Mouse (Mus musculus): ENCODE measurements at regions not wholly inside any gene's neighbourhood (a gene's known extent, or its start where the extent isn't known, plus 50 kb on each side); places are given as distances from the start of the nearest gene placed in this dataset.

- Histone ChIP-seq H3K27me3 (ENCODE audit: control insufficient read depth, insufficient read depth, low read length) (no peaks in the 10 kb centered on the region), H3K9ac (ENCODE audit: low read length) (no peak overlapping the region), H3K9me3 (ENCODE audit: control insufficient read depth, low read length) (no peaks in the 10 kb centered on the region; the same call in 1 of the 2 replicates), H3K4me1 (replicated peaks; ENCODE audit: control insufficient read depth, insufficient read depth, low read length) (no peaks in the 10 kb centered on the region), H3K27ac (ENCODE audit: low read depth, low read length) (no peak overlapping the region), H3K4me2 (ENCODE audit: low read depth, low read length, severe bottlenecking) (no peak overlapping the region), H3K4me3 (ENCODE audit: low read depth, low read length) (no peak overlapping the region), H3K36me3 (ENCODE audit: control insufficient read depth, insufficient read depth, low read length) (no peaks in the 10 kb centered on the region)
- DNase-seq (ENCODE audit: low spot score) (no peak), ATAC-seq (replicated peaks; ENCODE audit: low FRiP score) (no peak)
- WGBS = 87% methylated on average over 19 of the region's 19 CpGs
Observed at GRCm38 (mm10) chr11:114423322-114423721, 245.0 kb upstream of the Rpl38 start.

- Histone ChIP-seq H3K4me1 (replicated peaks; ENCODE audit: control insufficient read depth, insufficient read depth, low read length) (no peaks in the 10 kb centered on the region), H3K27ac (ENCODE audit: low read depth, low read length) (no peak overlapping the region), H3K27me3 (ENCODE audit: control insufficient read depth, insufficient read depth, low read length) (no peaks in the 10 kb centered on the region), H3K4me2 (ENCODE audit: low read depth, low read length, severe bottlenecking) (no peak overlapping the region), H3K9me3 (ENCODE audit: control insufficient read depth, low read length) (no peaks in the 10 kb centered on the region; the same call in 1 of the 2 replicates), H3K4me3 (ENCODE audit: low read depth, low read length) (no peak overlapping the region), H3K36me3 (ENCODE audit: control insufficient read depth, insufficient read depth, low read length) (no peaks in the 10 kb centered on the region), H3K9ac (ENCODE audit: low read length) (no peak overlapping the region)
- DNase-seq (ENCODE audit: low spot score) (no peak), ATAC-seq (replicated peaks; ENCODE audit: low FRiP score) (no peak)
- 75% methylated on average over 7 of the region's 7 CpGs for WGBS
Observed at GRCm38 (mm10) chr11:114419002-114419401, 249.3 kb upstream of the Rpl38 start.

GRCm38 (mm10) chr11:114416168-114416567 is 252.2 kb upstream of the Rpl38 start:
- no peak for ATAC-seq (replicated peaks; ENCODE audit: low FRiP score)
- H3K9ac ChIP-seq (ENCODE audit: low read length) = no peak overlapping the region

GRCm38 (mm10) chr11:114404401-114404800 is 263.9 kb upstream of the Rpl38 start:
- Histone ChIP-seq H3K9me3 (ENCODE audit: control insufficient read depth, low read length) (no peaks in the 10 kb centered on the region), H3K27ac (ENCODE audit: low read depth, low read length) (no peak overlapping the region), H3K4me3 (ENCODE audit: low read depth, low read length) (no peak overlapping the region), H3K36me3 (ENCODE audit: control insufficient read depth, insufficient read depth, low read length) (no peaks in the 10 kb centered on the region), H3K9ac (ENCODE audit: low read length) (no peak overlapping the region), H3K27me3 (ENCODE audit: control insufficient read depth, insufficient read depth, low read length) (no peaks in the 10 kb centered on the region), H3K4me2 (ENCODE audit: low read depth, low read length, severe bottlenecking) (no peak overlapping the region), H3K4me1 (replicated peaks; ENCODE audit: control insufficient read depth, insufficient read depth, low read length) (peaks cover 3% of the 10 kb centered on the region; the same call in 1 of the 2 replicates)
- WGBS = 82% methylated on average over 4 of the region's 4 CpGs
- no peak for DNase-seq (ENCODE audit: low spot score)
- ATAC-seq (replicated peaks; ENCODE audit: low FRiP score) = no peak

More at GRCm38 (mm10) chr11:114416168-114416567, 252.2 kb upstream of the Rpl38 start:
- Histone ChIP-seq H3K36me3 (ENCODE audit: control insufficient read depth, insufficient read depth, low read length) (no peaks in the 10 kb centered on the region), H3K4me3 (ENCODE audit: low read depth, low read length) (no peak overlapping the region), H3K27me3 (ENCODE audit: control insufficient read depth, insufficient read depth, low read length) (no peaks in the 10 kb centered on the region), H3K4me2 (ENCODE audit: low read depth, low read length, severe bottlenecking) (no peak overlapping the region), H3K4me1 (replicated peaks; ENCODE audit: control insufficient read depth, insufficient read depth, low read length) (no peaks in the 10 kb centered on the region), H3K27ac (ENCODE audit: low read depth, low read length) (no peak overlapping the region), H3K9me3 (ENCODE audit: control insufficient read depth, low read length) (no peaks in the 10 kb centered on the region; the same call in 1 of the 2 replicates)
- no peak for DNase-seq (ENCODE audit: low spot score)
- WGBS = 84% methylated on average over 6 of the region's 6 CpGs

GRCm38 (mm10) chr11:114402556-114403320 is 265.6 kb upstream of the Rpl38 start:
- H3K36me3 ChIP-seq (ENCODE audit: control insufficient read depth, insufficient read depth, low read length) = no peaks in the 10 kb centered on the region
- no peak overlapping the region for H3K27ac ChIP-seq (ENCODE audit: low read depth, low read length)

GRCm38 (mm10) chr11:114400701-114401100 is 267.6 kb upstream of the Rpl38 start:
- Histone ChIP-seq H3K9ac (ENCODE audit: low read length) (no peak overlapping the region), H3K4me1 (replicated peaks; ENCODE audit: control insufficient read depth, insufficient read depth, low read length) (peaks cover 3% of the 10 kb centered on the region; the same call in 1 of the 2 replicates), H3K9me3 (ENCODE audit: control insufficient read depth, low read length) (no peaks in the 10 kb centered on the region), H3K36me3 (ENCODE audit: control insufficient read depth, insufficient read depth, low read length) (no peaks in the 10 kb centered on the region), H3K4me3 (ENCODE audit: low read depth, low read length) (no peak overlapping the region), H3K27me3 (ENCODE audit: control insufficient read depth, insufficient read depth, low read length) (no peaks in the 10 kb centered on the region), H3K27ac (ENCODE audit: low read depth, low read length) (no peak overlapping the region), H3K4me2 (ENCODE audit: low read depth, low read length, severe bottlenecking) (no peak overlapping the region)
- DNase-seq (ENCODE audit: low spot score) = no peak
- no peak for ATAC-seq (replicated peaks; ENCODE audit: low FRiP score)
- 72% methylated on average over 5 of the region's 5 CpGs for WGBS

More at GRCm38 (mm10) chr11:114402556-114403320, 265.6 kb upstream of the Rpl38 start:
- Histone ChIP-seq H3K9me3 (ENCODE audit: control insufficient read depth, low read length) (no peaks in the 10 kb centered on the region), H3K9ac (ENCODE audit: low read length) (peak overlapping the region; percentile 2; the same call in 1 of the 2 replicates), H3K4me1 (replicated peaks; ENCODE audit: control insufficient read depth, insufficient read depth, low read length) (peaks cover 3% of the 10 kb centered on the region; the same call in 1 of the 2 replicates), H3K4me2 (ENCODE audit: low read depth, low read length, severe bottlenecking) (no peak overlapping the region), H3K27me3 (ENCODE audit: control insufficient read depth, insufficient read depth, low read length) (no peaks in the 10 kb centered on the region), H3K4me3 (ENCODE audit: low read depth, low read length) (no peak overlapping the region)
- ATAC-seq (replicated peaks; ENCODE audit: low FRiP score) (peak; percentile 49; the same call in 1 of the 2 replicates), DNase-seq (ENCODE audit: low spot score) (peak; percentile 71)
- WGBS = 30% methylated on average over 15 of the region's 15 CpGs

GRCm38 (mm10) chr11:114392161-114392560 is 276.2 kb upstream of the Rpl38 start:
- Histone ChIP-seq H3K27ac (ENCODE audit: low read depth, low read length) (no peak overlapping the region), H3K9ac (ENCODE audit: low read length) (no peak overlapping the region), H3K4me3 (ENCODE audit: low read depth, low read length) (no peak overlapping the region), H3K4me1 (replicated peaks; ENCODE audit: control insufficient read depth, insufficient read depth, low read length) (no peaks in the 10 kb centered on the region), H3K36me3 (ENCODE audit: control insufficient read depth, insufficient read depth, low read length) (no peaks in the 10 kb centered on the region), H3K9me3 (ENCODE audit: control insufficient read depth, low read length) (no peaks in the 10 kb centered on the region), H3K27me3 (ENCODE audit: control insufficient read depth, insufficient read depth, low read length) (no peaks in the 10 kb centered on the region), H3K4me2 (ENCODE audit: low read depth, low read length, severe bottlenecking) (no peak overlapping the region)
- 76% methylated on average over 10 of the region's 10 CpGs for WGBS
- DNase-seq (ENCODE audit: low spot score) (no peak), ATAC-seq (replicated peaks; ENCODE audit: low FRiP score) (no peak)

GRCm38 (mm10) chr11:114391553-114391952 is 276.8 kb upstream of the Rpl38 start:
- H3K27me3 ChIP-seq (ENCODE audit: control insufficient read depth, insufficient read depth, low read length) = no peaks in the 10 kb centered on the region
- H3K27ac ChIP-seq (ENCODE audit: low read depth, low read length) = no peak overlapping the region
- H3K9ac ChIP-seq (ENCODE audit: low read length) = no peak overlapping the region
- no peak overlapping the region for H3K4me3 ChIP-seq (ENCODE audit: low read depth, low read length)
- no peaks in the 10 kb centered on the region for H3K4me1 ChIP-seq (replicated peaks; ENCODE audit: control insufficient read depth, insufficient read depth, low read length)
- no peak for DNase-seq (ENCODE audit: low spot score)
- no peak for ATAC-seq (replicated peaks; ENCODE audit: low FRiP score)
- no peak overlapping the region for H3K4me2 ChIP-seq (ENCODE audit: low read depth, low read length, severe bottlenecking)
- no peaks in the 10 kb centered on the region for H3K9me3 ChIP-seq (ENCODE audit: control insufficient read depth, low read length)
- 76% methylated on average over 6 of the region's 6 CpGs for WGBS
- H3K36me3 ChIP-seq (ENCODE audit: control insufficient read depth, insufficient read depth, low read length) = no peaks in the 10 kb centered on the region

GRCm38 (mm10) chr11:114387091-114387490 is 281.2 kb upstream of the Rpl38 start:
- Histone ChIP-seq H3K36me3 (ENCODE audit: control insufficient read depth, insufficient read depth, low read length) (no peaks in the 10 kb centered on the region), H3K4me1 (replicated peaks; ENCODE audit: control insufficient read depth, insufficient read depth, low read length) (no peaks in the 10 kb centered on the region), H3K4me3 (ENCODE audit: low read depth, low read length) (no peak overlapping the region), H3K27me3 (ENCODE audit: control insufficient read depth, insufficient read depth, low read length) (no peaks in the 10 kb centered on the region), H3K4me2 (ENCODE audit: low read depth, low read length, severe bottlenecking) (no peak overlapping the region), H3K9ac (ENCODE audit: low read length) (no peak overlapping the region), H3K27ac (ENCODE audit: low read depth, low read length) (no peak overlapping the region), H3K9me3 (ENCODE audit: control insufficient read depth, low read length) (no peaks in the 10 kb centered on the region)
- ATAC-seq (replicated peaks; ENCODE audit: low FRiP score) = no peak
- 93% methylated on average over 2 of the region's 2 CpGs for WGBS
- DNase-seq (ENCODE audit: low spot score) = no peak

Measured in forebrain, embryonic 11.5 days (tissue).